Mouse (Mus musculus): ENCODE data around the gene Armh2.

DNA sequence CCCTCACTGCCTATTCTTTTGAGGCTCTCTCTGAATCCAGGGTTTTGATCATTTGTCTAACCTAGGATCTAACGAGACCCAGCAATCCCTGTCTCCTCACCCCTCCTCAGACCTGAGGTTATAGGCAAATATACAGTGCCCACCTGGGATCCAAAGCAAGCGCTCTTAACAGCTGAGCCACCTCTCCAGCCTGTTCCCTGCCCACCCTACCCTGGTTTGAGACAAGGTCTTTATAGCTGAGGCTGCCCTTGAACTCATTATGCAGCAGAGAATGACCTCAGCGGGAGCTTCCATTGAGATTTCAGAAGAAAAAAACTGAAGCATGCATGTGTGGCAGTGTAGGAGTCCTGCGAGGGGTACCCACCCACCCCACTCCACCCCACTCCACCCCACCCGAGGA, 6.5 kb upstream of the Armh2 start:
- no peak for TF ChIP-seq GATA1 (IDR thresholded peaks at IDR 0.05; ENCODE audit: borderline replicate concordance, low read length)
- no peak for TF ChIP-seq FLI1 (IDR thresholded peaks at IDR 0.05; ENCODE audit: low read length)
